Mouse (Mus musculus) stomach, embryonic 16.5 days (tissue): ENCODE results near the gene Dgke. TPM values are rescaled to one million over a fixed set of nuclear protein-coding genes. Genes with fewer than 3 reads are reported as not detected.
A peak's percentile ranks its signal among the peaks of the same experiment; 100 is the strongest.

Source experiments
- ATAC-seq: fragments of 200-750 bp; cut with Nextera tagmentation; 2 replicates; pipeline ENCODE4 v1.8.0; 2017; ENCODE audit warnings: moderate number of reproducible peaks, moderate TSS enrichment; ENCODE audit not compliant: insufficient read depth, low FRiP score
- H3K27ac ChIP-seq: fragments of 300-500 bp; sonication (generic); 2 replicates; pipeline ENCODE4 v1.5.1; 2014; ENCODE audit warnings: low read length
- H3K27me3 ChIP-seq: fragments of 300-500 bp; sonication (generic); 2 replicates; pipeline ENCODE4 v1.6.1; 2014; ENCODE audit warnings: low read length, control low read depth, mixed read lengths; ENCODE audit not compliant: control insufficient read depth, insufficient read depth
- H3K36me3 ChIP-seq: fragments of 300-500 bp; sonication (generic); 2 replicates; pipeline ENCODE4 v1.6.1; 2014; ENCODE audit warnings: low read length; ENCODE audit not compliant: control insufficient read depth, insufficient read depth
- H3K4me1 ChIP-seq: fragments of 300-500 bp; sonication (generic); 2 replicates; pipeline ENCODE4 v1.6.1; 2014; ENCODE audit warnings: low read length, control low read depth, mixed read lengths; ENCODE audit not compliant: control insufficient read depth, insufficient read depth
- H3K4me2 ChIP-seq: fragments of 300-500 bp; sonication (generic); 2 replicates; pipeline ENCODE4 v1.6.1; 2014; ENCODE audit warnings: low read depth, low read length, mixed read lengths
- H3K4me3 ChIP-seq: fragments of 300-500 bp; sonication (generic); replicated peaks from 2 replicates; pipeline ENCODE4 v1.5.1; 2014; ENCODE audit warnings: mild to moderate bottlenecking, low read length
- H3K9ac ChIP-seq: fragments of 300-500 bp; sonication (generic); 2 replicates; pipeline ENCODE4 v1.6.1; 2014; ENCODE audit warnings: low read length
- H3K9me3 ChIP-seq: fragments of 300-500 bp; sonication (generic); replicated peaks from 2 replicates; pipeline ENCODE4 v1.6.1; 2016; ENCODE audit warnings: low read length, control low read depth; ENCODE audit not compliant: control insufficient read depth
- WGBS: fragments of 180-500 bp; shearing (Covaris S2); extraction: QIAGEN DNeasy Blood & Tissue Kit; methylation state at CpG from one replicate; pipeline ENCODE4 v1.1.7; 2014; 5-methylcytosine and 5-hydroxymethylcytosine counted together
- polyA plus RNA-seq: library from polyadenylated mRNA; unstranded; fragments of >200 nt; fragmentation: Nextera tagmentation; extraction: Ambion mirVana; gene quantifications from 2 replicates; pipeline ENCODE4 v1.2.1, GENCODE M21; 2015

Dgke gene
- polyA plus RNA-seq, 1 experiment from 2014 or later: 3.6 TPM

- Histone ChIP-seq H3K9me3 (no peaks in the 10 kb centered on the region), H3K27ac (no peak overlapping the region), H3K4me2 (no peak overlapping the region), H3K9ac (no peak overlapping the region), H3K4me1 (no peaks in the 10 kb centered on the region), H3K36me3 (no peaks in the 10 kb centered on the region), H3K4me3 (no peak overlapping the region), H3K27me3 (no peaks in the 10 kb centered on the region)
- no peak for ATAC-seq
- WGBS: 60% methylated on average over 11 of the region's 11 CpGs
Observed at GRCm38 (mm10) chr11:89067871-89068490, 1.3 kb upstream of the Dgke start.

DNA sequence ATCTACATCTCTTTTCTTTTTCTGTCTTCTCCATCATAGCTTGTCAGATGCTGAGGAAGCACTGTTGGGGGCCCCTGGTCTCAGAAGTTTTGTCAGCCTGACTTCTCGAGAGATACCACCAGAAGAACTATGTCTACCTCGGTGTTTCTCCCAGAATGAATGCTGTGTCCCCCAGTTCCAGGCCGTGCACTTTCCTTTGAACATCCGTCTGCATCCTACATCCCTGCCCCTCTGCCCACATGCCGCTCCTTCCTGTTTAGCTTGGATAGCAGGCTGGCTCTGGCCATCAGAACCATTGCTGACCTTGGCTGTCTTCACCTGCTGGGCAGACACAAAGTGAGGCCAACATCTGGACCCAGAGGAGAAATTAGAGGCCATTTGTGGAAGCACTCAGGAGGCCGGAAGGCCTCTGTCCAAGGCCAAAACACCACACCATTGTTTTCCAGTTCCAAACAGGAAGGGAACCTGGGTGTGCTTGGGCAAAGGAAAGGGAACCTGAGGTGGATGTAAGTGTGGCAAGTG, 712 bp upstream of the Dgke start:
- H3K4me1 ChIP-seq: no peaks in the 10 kb centered on the region
- H3K27me3 ChIP-seq: no peaks in the 10 kb centered on the region
- no peak overlapping the region for H3K9ac ChIP-seq
- ATAC-seq: no peak; the same call in 1 of the 2 replicates
- H3K4me2 ChIP-seq: no peak overlapping the region
- no peaks in the 10 kb centered on the region for H3K9me3 ChIP-seq
- no peak overlapping the region for H3K27ac ChIP-seq
- 74% methylated on average over 6 of the region's 6 CpGs for WGBS
- no peaks in the 10 kb centered on the region for H3K36me3 ChIP-seq
- no peak overlapping the region for H3K4me3 ChIP-seq

GRCm38 (mm10) chr11:89066126-89066525, 524 bp downstream of the Dgke start:
- no peak overlapping the region for H3K9ac ChIP-seq
- ATAC-seq: no peak
- no peak overlapping the region for H3K4me2 ChIP-seq
- no peak overlapping the region for H3K27ac ChIP-seq
- H3K4me3 ChIP-seq: no peak overlapping the region
- 84% methylated on average over 6 of the region's 6 CpGs for WGBS
- no peaks in the 10 kb centered on the region for H3K36me3 ChIP-seq
- H3K9me3 ChIP-seq: no peaks in the 10 kb centered on the region
- H3K27me3 ChIP-seq: no peaks in the 10 kb centered on the region
- H3K4me1 ChIP-seq: no peaks in the 10 kb centered on the region

DNA sequence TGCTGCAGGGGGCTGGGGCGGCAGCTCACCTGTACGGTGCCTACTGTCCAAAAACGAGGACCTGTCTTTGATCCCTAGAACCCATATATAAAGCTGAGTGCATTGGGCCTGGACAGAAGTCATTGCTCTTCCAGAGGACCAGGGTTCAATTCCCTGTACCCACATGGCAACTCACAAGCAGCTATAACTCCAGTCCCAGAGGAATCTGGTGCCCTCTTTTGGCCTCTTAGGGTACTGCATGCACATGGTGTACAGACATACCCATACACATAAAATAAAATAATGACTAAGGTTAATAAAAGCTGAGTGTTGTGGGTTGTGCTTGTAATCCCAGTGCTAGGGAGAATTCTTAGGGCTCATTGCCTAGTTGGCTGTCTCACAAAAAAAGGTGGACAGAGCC, 1.4 kb downstream of the Dgke start:
- WGBS: 98% methylated on average over 3 of the region's 3 CpGs
- H3K27me3 ChIP-seq: no peaks in the 10 kb centered on the region
- H3K9me3 ChIP-seq: no peaks in the 10 kb centered on the region
- H3K27ac ChIP-seq: no peak overlapping the region
- H3K36me3 ChIP-seq: no peaks in the 10 kb centered on the region
- H3K4me1 ChIP-seq: no peaks in the 10 kb centered on the region
- no peak overlapping the region for H3K9ac ChIP-seq
- H3K4me2 ChIP-seq: no peak overlapping the region
- H3K4me3 ChIP-seq: no peak overlapping the region
- no peak for ATAC-seq

DNA sequence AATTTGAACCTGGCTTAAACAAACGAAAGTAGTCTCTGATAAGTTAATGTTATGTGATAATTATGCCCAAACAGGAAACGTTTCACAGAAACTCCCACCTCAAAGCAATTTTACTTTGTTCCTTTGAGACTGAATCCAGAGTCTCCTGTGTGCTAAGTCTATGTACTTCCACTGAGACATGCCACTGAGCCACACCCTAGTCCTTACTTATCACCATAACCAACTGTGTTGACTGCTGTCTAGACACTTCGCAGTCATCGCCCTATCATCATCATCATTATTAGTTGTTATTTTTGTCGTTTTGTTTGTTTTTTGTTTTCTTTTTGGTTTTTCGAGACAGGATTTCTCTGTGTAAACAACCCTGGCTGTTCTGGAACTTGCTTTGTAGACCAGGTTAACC, 2.3 kb downstream of the Dgke start:
- H3K4me3 ChIP-seq: no peak overlapping the region
- H3K36me3 ChIP-seq: no peaks in the 10 kb centered on the region
- no peak overlapping the region for H3K4me2 ChIP-seq
- no peak overlapping the region for H3K27ac ChIP-seq
- no peak overlapping the region for H3K9ac ChIP-seq
- H3K9me3 ChIP-seq: no peaks in the 10 kb centered on the region
- H3K27me3 ChIP-seq: no peaks in the 10 kb centered on the region
- WGBS: 71% methylated on average over 6 of the region's 6 CpGs
- peaks cover 6% of the 10 kb centered on the region for H3K4me1 ChIP-seq
- ATAC-seq: no peak

DNA sequence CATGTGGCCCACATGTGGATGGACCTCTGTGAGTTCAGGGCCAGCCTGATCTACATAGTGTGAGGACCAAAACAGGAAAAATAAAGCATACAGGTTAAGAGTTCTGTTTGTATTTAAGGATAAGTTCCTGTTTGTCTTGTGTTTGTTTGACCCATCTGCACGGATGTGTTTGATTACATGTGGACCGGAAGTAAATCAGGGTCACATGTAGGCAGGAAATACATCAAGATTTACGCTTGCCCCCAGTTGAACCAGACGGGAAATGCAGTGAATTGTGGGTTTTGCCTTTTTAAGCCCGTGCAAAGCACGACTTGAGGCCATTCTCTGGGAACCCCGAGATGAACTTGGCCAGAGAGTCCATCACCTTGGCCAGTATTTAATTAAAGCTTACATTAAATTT, 5.3 kb downstream of the Dgke start:
- Histone ChIP-seq H3K9me3 (no peaks in the 10 kb centered on the region), H3K9ac (no peak overlapping the region), H3K4me2 (no peak overlapping the region), H3K27me3 (no peaks in the 10 kb centered on the region), H3K36me3 (no peaks in the 10 kb centered on the region), H3K27ac (no peak overlapping the region), H3K4me3 (no peak overlapping the region), H3K4me1 (peaks cover 18% of the 10 kb centered on the region)
- 81% methylated on average over 7 of the region's 7 CpGs for whole genome bisulfite sequencing
- no peak for ATAC-seq

- H3K9me3 ChIP-seq: no peaks in the 10 kb centered on the region
- H3K27me3 ChIP-seq: no peaks in the 10 kb centered on the region
- no peaks in the 10 kb centered on the region for H3K36me3 ChIP-seq
- H3K4me3 ChIP-seq: peak overlapping the region; percentile 86
- H3K4me1 ChIP-seq: peaks cover 22% of the 10 kb centered on the region
- peak; percentile 94 for ATAC-seq
- peak overlapping the region; percentile 82 for H3K9ac ChIP-seq
- peak overlapping the region; percentile 97 for H3K4me2 ChIP-seq
- peak overlapping the region; percentile 68 for H3K27ac ChIP-seq
- under 1% methylated on average over 63 of the region's 63 CpGs for WGBS
Observed at GRCm38 (mm10) chr11:89060423-89061089, 6.1 kb downstream of the Dgke start.

DNA sequence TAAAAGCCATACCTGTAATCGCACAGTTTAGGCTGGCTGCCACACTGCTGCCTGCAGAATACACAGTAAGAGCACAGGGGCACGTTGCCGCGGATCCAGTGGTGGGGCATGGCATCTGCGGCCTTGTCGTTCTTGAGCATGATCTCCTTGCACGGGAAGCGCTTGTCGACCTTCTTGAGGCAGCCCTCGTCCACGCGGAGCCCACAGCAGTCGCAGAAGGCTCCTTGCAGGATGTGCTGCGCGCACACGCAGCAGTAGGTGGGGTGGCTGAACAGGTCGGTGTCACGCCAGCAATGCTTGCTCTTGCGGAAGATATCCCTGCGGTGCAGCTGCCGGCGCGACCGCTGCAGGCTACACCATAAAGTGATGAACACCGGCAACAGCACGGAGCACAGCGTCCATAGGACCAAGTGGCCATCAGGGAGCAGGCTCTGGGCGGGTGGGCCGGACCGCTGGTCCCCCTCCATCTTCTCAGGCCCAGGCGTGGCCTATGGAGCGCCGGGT, 6.7 kb downstream of the Dgke start:
- Histone ChIP-seq H3K4me2 (peak overlapping the region; percentile 97), H3K36me3 (no peaks in the 10 kb centered on the region), H3K4me1 (peaks cover 22% of the 10 kb centered on the region), H3K27me3 (no peaks in the 10 kb centered on the region), H3K9ac (peak overlapping the region; percentile 82), H3K9me3 (no peaks in the 10 kb centered on the region), H3K4me3 (peak overlapping the region; percentile 86), H3K27ac (peak overlapping the region; percentile 68)
- WGBS: under 1% methylated on average over 33 of the region's 33 CpGs
- peak; percentile 50; the same call in 1 of the 2 replicates for ATAC-seq

DNA sequence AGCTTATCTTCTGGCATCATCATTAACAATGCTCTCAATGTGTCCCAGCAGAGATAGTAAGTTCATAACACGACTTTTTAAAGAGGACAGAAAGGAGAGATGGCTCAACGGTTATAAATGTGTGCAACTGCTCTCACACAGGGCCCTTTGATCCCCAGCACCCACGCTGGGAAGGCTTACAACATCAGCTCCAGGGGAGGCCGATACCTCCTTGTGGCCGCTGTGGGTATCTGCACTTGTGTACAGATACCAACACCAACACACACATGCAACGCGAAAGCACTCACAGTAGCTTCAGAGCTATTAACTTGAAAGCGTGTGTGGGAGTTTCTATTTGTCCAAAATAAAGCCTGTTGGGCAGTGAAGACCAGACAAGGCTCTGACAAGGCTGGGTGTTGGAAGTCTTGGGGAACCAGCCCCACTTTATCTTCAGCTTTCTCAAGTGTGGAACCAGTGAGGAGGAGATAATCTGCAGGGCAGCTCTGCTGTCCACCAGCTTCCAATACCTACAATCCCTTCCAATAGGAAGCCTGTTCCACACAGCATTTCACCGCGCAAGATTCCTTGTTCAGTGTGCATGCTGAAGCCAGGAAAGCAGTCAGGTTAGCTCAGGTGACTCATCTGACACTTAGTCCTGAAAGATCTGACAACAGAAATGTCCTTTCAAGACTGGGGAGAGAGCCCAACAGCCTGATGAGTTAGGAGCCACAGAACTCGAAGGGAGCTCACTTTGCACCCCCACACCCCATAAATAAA, 8.0 kb downstream of the Dgke start:
- peak overlapping the region; percentile 97 for H3K4me2 ChIP-seq
- peak overlapping the region; percentile 18; the same call in 1 of the 2 replicates for H3K9ac ChIP-seq
- H3K27me3 ChIP-seq: no peaks in the 10 kb centered on the region
- no peaks in the 10 kb centered on the region for H3K36me3 ChIP-seq
- H3K4me3 ChIP-seq: peak overlapping the region; percentile 86
- 63% methylated on average over 11 of the region's 11 CpGs for WGBS
- no peak overlapping the region for H3K27ac ChIP-seq
- H3K4me1 ChIP-seq: peaks cover 22% of the 10 kb centered on the region
- no peak for ATAC-seq
- H3K9me3 ChIP-seq: no peaks in the 10 kb centered on the region
